Mouse (Mus musculus) midbrain, embryonic 15.5 days (tissue): ENCODE data around the gene Stag3. TPM values are rescaled to one million over a fixed set of nuclear protein-coding genes. Genes with fewer than 3 reads are reported as not detected.

Experiments used
- ATAC-seq: fragments of 200-750 bp; cut with Nextera tagmentation; replicated peaks from 2 replicates; pipeline ENCODE4 v1.8.0; 2017; ENCODE audit warnings: moderate TSS enrichment
- H3K27ac ChIP-seq: fragments of 300-500 bp; sonication (generic); 2 replicates; pipeline ENCODE4 v1.5.1; 2015; ENCODE audit warnings: mild to moderate bottlenecking, inconsistent platforms
- H3K27me3 ChIP-seq: fragments of 300-500 bp; sonication (generic); replicated peaks from 2 replicates; pipeline ENCODE4 v1.6.1; 2015; ENCODE audit warnings: inconsistent platforms
- H3K36me3 ChIP-seq: fragments of 300-500 bp; sonication (generic); replicated peaks from 2 replicates; pipeline ENCODE4 v1.6.1; 2015; ENCODE audit warnings: inconsistent platforms
- H3K4me1 ChIP-seq: fragments of 300-500 bp; sonication (generic); 2 replicates; pipeline ENCODE4 v1.6.1; 2015; ENCODE audit warnings: inconsistent platforms
- H3K4me2 ChIP-seq: fragments of 300-500 bp; sonication (generic); 2 replicates; pipeline ENCODE4 v1.6.1; 2015; ENCODE audit warnings: inconsistent platforms, mild to moderate bottlenecking, moderate library complexity
- H3K4me3 ChIP-seq: fragments of 300-500 bp; sonication (generic); 2 replicates; pipeline ENCODE4 v1.5.1; 2015; ENCODE audit warnings: mild to moderate bottlenecking, inconsistent platforms
- H3K9ac ChIP-seq: fragments of 300-500 bp; sonication (generic); 2 replicates; pipeline ENCODE4 v1.6.1; 2015; ENCODE audit warnings: mild to moderate bottlenecking, inconsistent platforms
- H3K9me3 ChIP-seq: fragments of 300-500 bp; sonication (generic); 2 replicates; pipeline ENCODE4 v1.6.1; 2016; ENCODE audit warnings: inconsistent platforms
- WGBS: fragments of 180-500 bp; shearing (Covaris S2); methylation state at CpG from one replicate; pipeline ENCODE4 v1.1.7; 2015; ENCODE audit warnings: mixed read lengths; 5-methylcytosine and 5-hydroxymethylcytosine counted together
- polyA plus RNA-seq: library from polyadenylated mRNA; unstranded; fragments of >200 nt; fragmentation: Nextera tagmentation; extraction: Ambion mirVana; gene quantifications from 2 replicates; pipeline ENCODE4 v1.2.1, GENCODE M21; 2015

Gene Stag3
- polyA plus RNA-seq, 1 experiment from 2014 or later: 9.7 TPM

- H3K36me3 ChIP-seq: peaks cover 3% of the 10 kb centered on the region; the same call in 1 of the 2 replicates
- no peak overlapping the region for H3K27ac ChIP-seq
- H3K27me3 ChIP-seq: no peaks in the 10 kb centered on the region
- 59% methylated on average over 8 of the region's 8 CpGs for WGBS
- peaks cover 59% of the 10 kb centered on the region for H3K4me1 ChIP-seq
- H3K4me3 ChIP-seq: no peak overlapping the region
- H3K4me2 ChIP-seq: no peak overlapping the region
- no peaks in the 10 kb centered on the region for H3K9me3 ChIP-seq
- no peak overlapping the region for H3K9ac ChIP-seq
- ATAC-seq: no peak
Observed at GRCm38 (mm10) chr5:138274186-138274585, 5.9 kb upstream of the Stag3 start.

GRCm38 (mm10) chr5:138275216-138276050 lies 4.6 kb upstream of the Stag3 start:
- Histone ChIP-seq H3K9ac (peak overlapping the region; percentile 50), H3K27me3 (no peaks in the 10 kb centered on the region), H3K4me1 (peaks cover 59% of the 10 kb centered on the region), H3K4me2 (peak overlapping the region; percentile 53), H3K27ac (peak overlapping the region; percentile 30; the same call in 1 of the 2 replicates), H3K4me3 (peak overlapping the region; percentile 37), H3K9me3 (no peaks in the 10 kb centered on the region), H3K36me3 (peaks cover 3% of the 10 kb centered on the region; the same call in 1 of the 2 replicates)
- WGBS: 7% methylated on average over 41 of the region's 41 CpGs
- no peak for ATAC-seq

- Histone ChIP-seq H3K9me3 (no peaks in the 10 kb centered on the region), H3K27me3 (no peaks in the 10 kb centered on the region), H3K36me3 (peaks cover 3% of the 10 kb centered on the region; the same call in 1 of the 2 replicates), H3K4me3 (peak overlapping the region; percentile 94), H3K4me1 (peaks cover 54% of the 10 kb centered on the region), H3K27ac (no peak overlapping the region), H3K4me2 (peak overlapping the region; percentile 79), H3K9ac (peak overlapping the region; percentile 97; the same call in 1 of the 2 replicates)
- 87% methylated on average over 7 of the region's 7 CpGs for WGBS
- ATAC-seq: no peak
Observed at GRCm38 (mm10) chr5:138277994-138278393, 2.0 kb upstream of the Stag3 start.

- Histone ChIP-seq H3K9ac (no peak overlapping the region), H3K4me2 (peak overlapping the region; percentile 79), H3K36me3 (peaks cover 3% of the 10 kb centered on the region; the same call in 1 of the 2 replicates), H3K9me3 (no peaks in the 10 kb centered on the region), H3K27ac (peak overlapping the region; percentile 8), H3K27me3 (no peaks in the 10 kb centered on the region), H3K4me3 (peak overlapping the region; percentile 94), H3K4me1 (peaks cover 37% of the 10 kb centered on the region)
- WGBS: 23% methylated on average over 26 of the region's 26 CpGs
- ATAC-seq: 0 out of 2 replicates have a peak, but pooled peaks have one; percentile 2
Observed at GRCm38 (mm10) chr5:138280425-138280768, 357 bp downstream of the Stag3 start.

- Histone ChIP-seq H3K9me3 (no peaks in the 10 kb centered on the region), H3K36me3 (peaks cover 3% of the 10 kb centered on the region; the same call in 1 of the 2 replicates), H3K4me1 (peaks cover 32% of the 10 kb centered on the region), H3K4me2 (peak overlapping the region; percentile 79), H3K9ac (no peak overlapping the region), H3K4me3 (no peak overlapping the region), H3K27me3 (no peaks in the 10 kb centered on the region), H3K27ac (no peak overlapping the region)
- 91% methylated on average over 15 of the region's 15 CpGs for WGBS
- ATAC-seq: no peak
Observed at GRCm38 (mm10) chr5:138280829-138281228, 789 bp downstream of the Stag3 start.

- H3K27me3 ChIP-seq: no peaks in the 10 kb centered on the region
- no peaks in the 10 kb centered on the region for H3K9me3 ChIP-seq
- H3K4me3 ChIP-seq: no peak overlapping the region
- no peak overlapping the region for H3K9ac ChIP-seq
- peaks cover 3% of the 10 kb centered on the region; the same call in 1 of the 2 replicates for H3K36me3 ChIP-seq
- peaks cover 23% of the 10 kb centered on the region for H3K4me1 ChIP-seq
- no peak overlapping the region for H3K27ac ChIP-seq
- 87% methylated on average over 2 of the region's 2 CpGs for WGBS
- ATAC-seq: no peak
- H3K4me2 ChIP-seq: no peak overlapping the region
Observed at GRCm38 (mm10) chr5:138281798-138282197, 1.8 kb downstream of the Stag3 start.

- H3K9me3 ChIP-seq: no peaks in the 10 kb centered on the region
- H3K27ac ChIP-seq: no peak overlapping the region
- peaks cover 5% of the 10 kb centered on the region for H3K4me1 ChIP-seq
- no peak overlapping the region for H3K4me3 ChIP-seq
- ATAC-seq: no peak
- H3K27me3 ChIP-seq: no peaks in the 10 kb centered on the region
- WGBS: 69% methylated on average over 1 of the region's 1 CpGs
- H3K9ac ChIP-seq: no peak overlapping the region
- H3K36me3 ChIP-seq: no peaks in the 10 kb centered on the region
- H3K4me2 ChIP-seq: no peak overlapping the region
Observed at GRCm38 (mm10) chr5:138283540-138283939, 3.5 kb downstream of the Stag3 start.

GRCm38 (mm10) chr5:138287861-138288260 lies 7.8 kb downstream of the Stag3 start:
- no peak overlapping the region for H3K4me2 ChIP-seq
- WGBS: 73% methylated on average over 3 of the region's 3 CpGs
- H3K4me1 ChIP-seq: no peaks in the 10 kb centered on the region

GRCm38 (mm10) chr5:138291638-138292037 lies 11.6 kb downstream of the Stag3 start:
- 87% methylated on average over 1 of the region's 1 CpGs for WGBS
- Histone ChIP-seq H3K4me2 (no peak overlapping the region), H3K27ac (no peak overlapping the region), H3K9ac (no peak overlapping the region), H3K4me3 (no peak overlapping the region), H3K27me3 (no peaks in the 10 kb centered on the region), H3K9me3 (no peaks in the 10 kb centered on the region), H3K4me1 (no peaks in the 10 kb centered on the region), H3K36me3 (no peaks in the 10 kb centered on the region)
- no peak for ATAC-seq

More at GRCm38 (mm10) chr5:138287861-138288260, 7.8 kb downstream of the Stag3 start:
- no peak overlapping the region for H3K4me3 ChIP-seq
- no peak overlapping the region for H3K9ac ChIP-seq
- no peaks in the 10 kb centered on the region for H3K27me3 ChIP-seq
- ATAC-seq: no peak
- H3K9me3 ChIP-seq: no peaks in the 10 kb centered on the region
- no peaks in the 10 kb centered on the region for H3K36me3 ChIP-seq
- H3K27ac ChIP-seq: no peak overlapping the region

- Histone ChIP-seq H3K9ac (no peak overlapping the region), H3K4me2 (no peak overlapping the region), H3K36me3 (0 out of 2 replicates have a peak, but pooled peaks cover 3% of the 10 kb centered on the region), H3K4me3 (no peak overlapping the region), H3K27ac (no peak overlapping the region), H3K4me1 (no peaks in the 10 kb centered on the region), H3K27me3 (no peaks in the 10 kb centered on the region), H3K9me3 (no peaks in the 10 kb centered on the region)
- ATAC-seq: no peak
Observed at GRCm38 (mm10) chr5:138294158-138294557, 14.1 kb downstream of the Stag3 start.

- Histone ChIP-seq H3K36me3 (0 out of 2 replicates have a peak, but pooled peaks cover 3% of the 10 kb centered on the region), H3K4me3 (no peak overlapping the region), H3K27ac (no peak overlapping the region), H3K4me1 (no peaks in the 10 kb centered on the region), H3K27me3 (no peaks in the 10 kb centered on the region), H3K4me2 (no peak overlapping the region), H3K9me3 (no peaks in the 10 kb centered on the region), H3K9ac (no peak overlapping the region)
- 91% methylated on average over 2 of the region's 2 CpGs for WGBS
- ATAC-seq: no peak
Observed at GRCm38 (mm10) chr5:138299613-138300012, 19.6 kb downstream of the Stag3 start.

- H3K9me3 ChIP-seq: no peaks in the 10 kb centered on the region
- H3K4me1 ChIP-seq: no peaks in the 10 kb centered on the region
- H3K9ac ChIP-seq: no peak overlapping the region
- H3K27ac ChIP-seq: no peak overlapping the region
- WGBS: 87% methylated on average over 3 of the region's 3 CpGs
- no peaks in the 10 kb centered on the region for H3K27me3 ChIP-seq
- no peak for ATAC-seq
- no peak overlapping the region for H3K4me3 ChIP-seq
- H3K4me2 ChIP-seq: no peak overlapping the region
- H3K36me3 ChIP-seq: no peaks in the 10 kb centered on the region
Observed at GRCm38 (mm10) chr5:138312795-138313194, 32.8 kb downstream of the Stag3 start.

GRCm38 (mm10) chr5:138341661-138342060 lies 61.6 kb downstream of the Stag3 start, which contains the start of gene Pvrig:
Pvrig (plus strand) TSS chr5:138341961.
- no peaks in the 10 kb centered on the region for H3K4me1 ChIP-seq
- no peaks in the 10 kb centered on the region for H3K27me3 ChIP-seq
- no peaks in the 10 kb centered on the region for H3K36me3 ChIP-seq
- no peak for ATAC-seq
- no peaks in the 10 kb centered on the region for H3K9me3 ChIP-seq
- WGBS: 75% methylated on average over 2 of the region's 2 CpGs
- no peak within 1 kb of the TSS for H3K4me3 ChIP-seq
- H3K9ac ChIP-seq: no peak within 1 kb of the TSS
- H3K27ac ChIP-seq: no peak within 1 kb of the TSS
- H3K4me2 ChIP-seq: no peak within 1 kb of the TSS
